Mouse (Mus musculus): ENCODE results near the gene Mlip.

The Mlip gene

GRCm38 (mm10) chr9:77344318-77344717, 8.5 kb downstream of the Mlip start:
- no peak for DNase-seq

GRCm38 (mm10) chr9:77340159-77340862, 12.5 kb downstream of the Mlip start:
- no peak for DNase-seq

GRCm38 (mm10) chr9:77339571-77340148, 13.1 kb downstream of the Mlip start:
- no peak for DNase-seq

GRCm38 (mm10) chr9:77335370-77335769, 17.4 kb downstream of the Mlip start:
- no peak for DNase-seq

- DNase-seq = no peak
Measured at GRCm38 (mm10) chr9:77318346-77318745, 34.4 kb downstream of the Mlip start.

GRCm38 (mm10) chr9:77310548-77310947, 42.2 kb downstream of the Mlip start:
- no peak for DNase-seq

- no peak for DNase-seq
Measured at GRCm38 (mm10) chr9:77305417-77305816, 47.4 kb downstream of the Mlip start.

- DNase-seq = no peak
Measured at GRCm38 (mm10) chr9:77302340-77302739, 50.4 kb downstream of the Mlip start.

GRCm38 (mm10) chr9:77287958-77288357, 64.8 kb downstream of the Mlip start:
- DNase-seq = no peak

GRCm38 (mm10) chr9:77279371-77279770, 73.4 kb downstream of the Mlip start:
- DNase-seq = no peak

GRCm38 (mm10) chr9:77278055-77278454, 74.7 kb downstream of the Mlip start:
- no peak for DNase-seq

GRCm38 (mm10) chr9:77277270-77277669, 75.5 kb downstream of the Mlip start:
- DNase-seq = no peak

- DNase-seq = peak; percentile 4
Measured at GRCm38 (mm10) chr9:77276451-77277154, 76.2 kb downstream of the Mlip start.

GRCm38 (mm10) chr9:77272727-77273126, 80.0 kb downstream of the Mlip start:
- no peak for DNase-seq

GRCm38 (mm10) chr9:77265268-77266017, 87.3 kb downstream of the Mlip start:
- no peak for DNase-seq

GRCm38 (mm10) chr9:77259052-77259451, 93.7 kb downstream of the Mlip start:
- DNase-seq = no peak

GRCm38 (mm10) chr9:77258265-77258664, 94.5 kb downstream of the Mlip start:
- no peak for DNase-seq

GRCm38 (mm10) chr9:77254514-77254913, 98.3 kb downstream of the Mlip start:
- DNase-seq = no peak

GRCm38 (mm10) chr9:77252761-77253160, 100.0 kb downstream of the Mlip start:
- DNase-seq = no peak

- no peak for DNase-seq
Measured at GRCm38 (mm10) chr9:77252134-77252533, 100.6 kb downstream of the Mlip start.

GRCm38 (mm10) chr9:77251511-77252112, 101.2 kb downstream of the Mlip start:
- no peak for DNase-seq

- no peak for DNase-seq
Measured at GRCm38 (mm10) chr9:77198250-77198649, 154.5 kb downstream of the Mlip start.

- no peak for DNase-seq
Measured at GRCm38 (mm10) chr9:77179486-77179885, 173.3 kb downstream of the Mlip start.

Data from kidney, adult 9 months (tissue).